Mouse (Mus musculus) spleen, postnatal 14 days (tissue): Measurements from ENCODE around the gene Gm572.
A peak's percentile ranks its signal among the peaks of the same experiment; 100 is the strongest.

Experiments
- DNase-seq, 2 experiments: peaks; one replicate each; pipeline ENCODE4 v3.0.0; 2021 to 2022; ENCODE audit warnings: low spot score in 2 of 2

The Gm572 gene

DNA sequence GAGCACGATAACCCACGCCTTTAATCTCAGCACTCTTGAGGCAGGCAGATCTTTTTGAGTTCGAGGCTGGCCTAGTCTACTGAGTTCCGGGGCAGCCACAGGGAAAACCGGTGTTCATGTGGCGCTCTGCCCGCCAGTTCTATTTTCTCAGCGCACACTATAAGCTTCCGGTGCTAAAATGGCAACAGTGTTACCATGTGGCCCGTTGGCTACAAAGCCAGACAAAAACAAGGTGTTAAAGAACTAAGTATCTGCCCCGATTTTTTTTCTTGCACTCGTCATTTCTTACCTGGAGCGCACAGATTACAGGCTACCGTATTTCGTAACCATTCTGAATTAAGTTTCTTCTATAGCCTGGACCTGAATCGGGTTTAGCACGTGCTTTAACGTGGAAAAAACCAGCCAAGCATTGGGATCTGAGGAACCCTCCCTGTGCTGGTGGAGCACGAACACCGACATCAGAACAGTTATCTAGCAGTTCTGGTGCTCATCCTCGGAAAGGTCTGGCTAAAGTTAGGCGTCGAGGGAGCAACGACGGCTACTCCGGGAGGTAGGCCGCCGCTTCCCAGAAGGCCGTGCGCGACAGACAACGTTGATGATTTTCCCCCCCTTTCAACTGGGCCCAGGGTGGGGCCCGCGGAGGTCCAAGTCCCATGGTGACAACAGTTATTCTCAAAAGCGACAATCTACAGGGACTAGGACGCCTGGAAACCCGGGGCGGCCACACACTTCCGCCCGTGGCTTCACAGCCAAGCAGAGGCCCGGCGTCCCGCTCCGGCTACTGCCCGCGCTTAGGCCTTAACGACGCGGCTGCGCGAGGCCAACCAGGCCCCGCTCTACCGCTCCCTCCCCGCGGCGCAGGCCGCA is 17.1 kb upstream of the Gm572 start:
- DNase-seq: peak in 1 of 2 experiments; percentile 10

DNA sequence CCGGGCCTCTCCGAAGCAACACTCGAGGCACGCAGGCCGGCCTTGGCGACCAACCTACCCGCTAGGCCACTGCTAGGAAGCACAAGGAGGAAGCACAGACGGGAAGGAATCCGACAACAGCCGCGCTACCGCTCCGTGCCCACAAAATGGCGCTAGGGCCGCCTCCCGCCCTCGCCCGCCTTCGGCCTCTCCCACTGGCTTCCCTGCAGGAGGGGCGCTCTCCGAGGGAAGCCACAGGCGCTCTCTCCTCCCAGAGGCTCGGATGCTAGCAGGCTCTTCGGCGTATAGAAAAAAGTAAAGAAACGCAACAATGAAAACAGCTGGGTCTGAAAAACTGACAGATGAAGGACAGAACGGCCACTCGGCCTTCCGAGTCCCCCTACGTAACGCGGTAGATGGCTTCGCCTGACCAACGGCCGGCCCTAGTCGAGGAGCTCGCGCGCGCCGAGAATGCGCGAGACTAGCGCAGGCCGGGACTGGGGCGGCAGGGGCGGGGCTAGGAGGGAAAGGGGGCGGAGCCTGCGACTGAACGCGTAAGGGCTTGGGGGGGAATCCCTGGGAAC is 16.4 kb upstream of the Gm572 start, which contains the start of gene Tardbp:
TSS of gene Tardbp (minus strand) at position 397 of the 563 bp plus-strand sequence.
- DNase-seq: peak; percentile 96 to 97

DNA sequence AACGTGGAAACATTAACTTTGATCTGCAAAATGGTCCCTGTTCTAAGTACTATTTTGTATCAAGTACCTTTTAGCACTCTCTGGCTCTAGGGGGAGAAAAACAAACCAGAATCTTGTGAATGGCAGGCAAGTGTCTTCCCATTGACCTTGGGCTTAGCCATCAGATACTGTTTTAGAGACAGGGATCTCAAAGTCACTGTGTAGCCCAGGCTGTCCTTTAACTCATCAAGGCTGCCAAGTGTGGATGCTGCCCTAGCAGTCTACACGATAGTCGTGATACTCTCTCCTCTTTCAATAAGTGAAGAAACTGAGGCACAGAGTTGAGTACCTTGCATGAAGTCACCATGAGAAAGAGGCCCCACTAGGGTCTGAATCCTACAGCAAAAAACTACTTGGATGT is 15.9 kb upstream of the Gm572 start:
- DNase-seq: no peak

DNA sequence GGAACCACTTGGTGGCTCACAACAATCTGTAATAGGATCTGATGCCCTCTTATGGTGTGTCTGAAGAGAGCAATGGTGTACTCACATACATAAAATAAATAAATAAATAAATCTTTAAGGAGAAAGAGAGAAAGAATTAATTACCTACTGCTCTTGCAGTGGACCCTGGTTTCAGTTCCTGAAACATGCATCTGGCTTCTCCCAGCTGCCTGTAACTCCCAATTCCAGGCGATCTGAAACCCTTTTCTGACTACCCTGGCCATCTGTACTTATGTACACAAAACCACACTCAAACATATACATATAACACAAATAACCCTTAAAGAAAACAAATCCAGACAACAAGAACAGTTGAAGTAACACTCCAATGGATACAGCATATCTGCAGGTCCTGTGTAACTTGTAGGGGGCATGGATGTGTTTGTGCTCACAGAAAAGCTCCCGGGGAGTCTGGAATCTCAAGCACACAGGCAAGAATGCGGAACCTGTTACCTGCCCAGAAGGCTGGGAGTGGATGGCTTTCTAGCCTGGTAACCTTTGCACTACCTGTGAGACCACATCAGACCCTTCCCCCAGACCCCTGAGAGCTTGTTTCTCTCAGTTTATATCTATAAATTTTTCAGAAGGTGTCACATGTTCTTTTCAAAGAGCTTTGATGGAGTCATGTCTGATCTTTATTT is 11.0 kb upstream of the Gm572 start:
- DNase-seq: no peak

DNA sequence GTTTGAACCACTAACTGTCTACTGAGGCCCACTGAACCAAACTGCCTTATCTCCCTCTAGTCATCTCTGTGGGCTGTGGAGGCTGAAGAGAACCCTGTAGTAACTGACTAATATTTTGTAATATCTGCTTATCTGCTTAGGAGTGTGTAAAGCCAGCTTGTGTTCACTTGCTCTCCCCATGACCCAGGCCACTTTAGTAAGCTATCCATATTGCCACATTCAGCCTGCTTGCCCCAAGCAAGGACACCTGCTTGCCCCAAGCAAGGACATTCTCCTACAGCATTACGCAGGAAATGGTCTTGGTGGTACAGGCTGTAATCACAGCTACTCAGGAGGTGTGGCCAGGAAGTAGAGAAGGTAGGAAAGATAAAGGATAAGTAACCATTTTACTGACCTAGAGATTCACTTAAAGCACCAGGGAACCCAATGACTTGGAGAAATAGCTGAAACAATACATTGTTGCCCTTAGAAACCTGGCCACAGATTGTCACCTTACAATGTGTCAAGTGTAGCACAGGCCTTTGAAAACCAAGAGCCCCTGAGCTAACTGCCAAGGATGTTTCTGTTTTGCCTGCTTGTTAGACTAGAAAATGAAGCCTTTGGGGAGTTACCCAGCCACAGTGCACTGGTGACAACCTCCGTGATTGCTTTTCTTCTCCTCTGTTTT is 9.6 kb upstream of the Gm572 start:
- DNase-seq: no peak

DNA sequence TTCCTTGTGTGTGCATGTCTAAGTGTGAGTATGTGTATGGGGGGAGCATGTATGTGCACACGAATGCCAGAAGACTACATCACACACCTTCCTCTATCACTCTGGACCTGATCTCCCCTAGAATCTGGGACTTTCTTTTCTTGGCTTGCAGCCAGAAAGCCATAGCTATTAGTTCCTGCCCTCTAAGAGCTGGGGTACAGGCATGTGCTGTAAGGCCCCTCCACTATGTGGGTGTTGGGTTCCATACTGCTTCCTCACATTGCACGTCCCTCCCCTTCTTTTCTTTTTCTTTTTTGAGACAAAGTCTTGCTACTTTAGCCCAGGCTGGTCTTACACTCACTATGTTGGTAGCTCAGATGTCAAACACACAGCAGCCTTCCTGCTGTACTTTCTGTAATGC is 7.8 kb upstream of the Gm572 start:
- no peak for DNase-seq

DNA sequence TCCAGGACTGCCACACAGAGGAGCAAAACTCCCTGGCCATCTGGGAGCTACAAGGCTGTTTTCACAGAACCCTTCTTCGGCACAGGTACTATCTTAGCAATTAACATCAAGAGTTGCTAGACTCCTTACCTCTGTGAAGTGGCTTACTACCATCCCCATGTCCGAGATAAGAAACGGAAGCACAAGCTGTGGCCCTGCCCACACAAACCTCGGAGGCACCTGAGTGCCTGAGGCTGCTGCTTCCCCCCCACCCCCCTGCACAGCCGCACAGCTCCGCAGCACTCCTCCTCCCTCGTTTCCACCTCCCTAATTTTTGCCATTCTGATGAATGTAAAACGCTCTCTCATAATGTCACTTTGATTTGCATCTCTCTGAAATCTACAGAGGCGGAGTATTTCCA is 4.8 kb upstream of the Gm572 start:
- no peak for DNase-seq

DNA sequence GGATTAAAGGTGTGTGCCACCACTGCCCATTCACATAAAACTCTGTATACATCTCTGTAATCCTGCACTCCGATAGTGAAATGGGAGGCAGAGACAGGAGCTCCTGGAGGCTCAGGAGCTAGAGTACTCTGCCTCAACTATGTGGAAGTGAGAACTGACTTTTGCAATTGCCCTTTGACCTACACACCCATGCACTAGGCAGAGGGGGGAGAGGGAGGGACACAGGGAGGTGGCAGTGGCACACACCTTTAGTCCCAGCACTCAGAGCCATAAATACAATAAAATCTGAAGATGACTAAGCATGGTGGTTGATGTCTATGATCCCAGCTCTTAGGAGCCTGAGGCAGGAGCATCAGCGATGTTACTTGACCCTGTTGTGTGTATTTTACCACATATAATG is 3.7 kb upstream of the Gm572 start:
- DNase-seq: no peak

DNA sequence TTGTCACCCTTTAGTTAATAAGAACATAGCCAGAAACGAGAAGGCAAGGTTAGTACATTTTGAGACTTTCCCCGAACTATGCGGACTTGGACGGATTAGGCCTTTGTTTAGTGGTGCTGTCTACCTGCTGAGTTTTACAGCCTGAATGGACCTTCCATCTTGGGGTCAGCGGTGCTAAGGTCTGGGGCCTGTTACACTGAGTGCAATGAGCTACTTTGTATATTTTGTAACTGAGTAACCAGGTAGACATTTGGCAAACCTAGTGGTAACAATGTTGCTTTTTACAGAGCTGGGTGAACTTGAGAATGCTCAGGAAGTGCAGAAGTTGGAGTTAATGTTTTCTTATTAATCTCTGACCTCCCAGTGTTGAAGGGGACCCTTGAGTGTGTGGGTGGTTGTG is 2.0 kb upstream of the Gm572 start:
- DNase-seq: no peak

DNA sequence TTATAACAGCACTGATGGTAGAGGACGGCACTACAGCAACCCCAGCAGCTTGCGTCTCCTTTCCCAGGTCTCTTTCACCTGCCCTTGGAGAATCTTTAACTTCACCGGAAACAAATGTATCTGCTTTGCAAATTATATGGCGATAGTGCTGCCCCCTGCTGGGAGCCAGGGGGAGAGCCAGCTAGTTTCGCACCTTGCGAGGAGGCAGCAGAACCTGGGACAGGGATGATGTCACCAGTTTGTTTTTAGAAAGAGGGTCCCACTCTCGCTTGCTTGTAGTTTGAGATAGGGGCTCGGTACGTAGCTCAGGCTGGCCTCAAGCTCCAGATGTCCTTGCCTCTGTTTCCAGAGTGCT is 1.0 kb downstream of the Gm572 start:
- peak; percentile 46 to 63 for DNase-seq

DNA sequence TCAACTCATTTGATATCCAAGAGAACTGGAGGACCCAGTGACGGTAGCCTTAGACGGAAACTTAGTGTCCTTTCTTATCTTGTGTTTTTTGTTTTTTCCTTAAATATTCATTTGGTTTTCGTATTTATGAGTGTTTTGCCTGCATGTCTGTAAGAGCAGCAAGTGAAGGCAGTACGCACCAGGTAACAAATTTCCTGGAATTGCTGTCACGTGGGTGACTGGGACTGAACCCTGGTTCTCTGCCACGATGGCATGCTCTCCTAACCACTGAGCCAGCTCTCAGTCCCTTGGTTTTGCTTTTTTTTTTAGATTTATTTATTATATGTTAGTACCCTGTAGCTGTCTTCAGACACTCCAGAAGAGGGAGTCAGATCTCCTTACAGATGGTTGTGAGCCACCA is 1.8 kb downstream of the Gm572 start:
- no peak for DNase-seq

DNA sequence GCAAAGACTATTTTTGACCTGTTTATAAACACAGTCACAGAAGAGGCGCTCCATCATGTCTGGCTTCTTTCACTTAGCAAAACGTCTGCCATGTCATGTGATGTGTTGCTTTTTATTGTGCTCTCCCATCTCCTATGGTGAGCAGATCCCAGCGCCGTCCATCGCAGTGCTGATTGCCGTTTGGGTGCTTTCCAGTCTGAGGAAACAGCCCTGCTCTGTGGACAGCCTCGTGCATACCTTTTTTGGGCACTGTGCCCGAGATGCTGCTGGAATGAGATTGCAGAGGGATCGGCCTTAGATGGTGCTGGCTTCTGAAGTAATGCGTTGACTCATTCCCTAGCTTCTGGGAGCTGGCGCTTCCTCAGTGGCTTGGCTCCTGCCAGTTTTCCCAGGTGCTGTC is 3.5 kb downstream of the Gm572 start:
- DNase-seq: no peak

DNA sequence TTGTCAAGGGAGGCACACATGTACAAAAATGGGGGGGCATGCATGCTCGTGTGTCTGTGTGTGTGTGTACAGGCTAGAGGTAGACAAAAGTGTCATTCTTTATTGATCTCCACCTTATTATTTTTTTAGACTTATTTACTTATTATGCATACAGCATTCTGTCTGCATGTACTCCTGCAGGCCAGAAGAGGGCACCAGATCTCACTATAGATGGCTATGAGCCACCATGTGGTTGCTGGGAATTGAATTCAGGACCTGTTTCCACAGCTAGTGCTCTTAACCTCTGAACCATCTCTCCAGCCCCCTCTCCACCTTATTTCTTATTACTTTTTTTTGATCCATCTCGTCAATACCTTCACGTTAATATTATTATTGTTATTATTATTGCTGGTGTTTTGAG is 6.2 kb downstream of the Gm572 start:
- no peak for DNase-seq

DNA sequence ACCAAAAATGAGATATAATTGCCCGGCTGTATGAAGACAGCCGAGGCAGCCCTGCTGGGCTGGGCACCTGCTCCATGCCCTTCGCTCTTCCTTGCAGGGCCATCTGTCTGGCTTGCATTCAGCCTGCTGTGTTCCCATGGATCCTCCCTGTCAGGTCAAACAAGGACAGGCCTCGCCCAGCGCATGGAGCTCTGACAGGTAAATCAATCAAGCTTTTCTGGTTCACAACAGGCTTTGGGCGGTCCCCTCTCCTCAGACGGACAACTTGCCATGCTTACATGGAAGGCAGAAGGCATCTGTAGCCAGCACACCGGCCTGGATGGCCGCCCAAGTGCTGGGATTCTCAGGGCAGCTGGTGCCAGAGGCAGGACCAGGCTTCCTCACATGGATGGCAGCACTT is 7.9 kb downstream of the Gm572 start:
- no peak for DNase-seq

DNA sequence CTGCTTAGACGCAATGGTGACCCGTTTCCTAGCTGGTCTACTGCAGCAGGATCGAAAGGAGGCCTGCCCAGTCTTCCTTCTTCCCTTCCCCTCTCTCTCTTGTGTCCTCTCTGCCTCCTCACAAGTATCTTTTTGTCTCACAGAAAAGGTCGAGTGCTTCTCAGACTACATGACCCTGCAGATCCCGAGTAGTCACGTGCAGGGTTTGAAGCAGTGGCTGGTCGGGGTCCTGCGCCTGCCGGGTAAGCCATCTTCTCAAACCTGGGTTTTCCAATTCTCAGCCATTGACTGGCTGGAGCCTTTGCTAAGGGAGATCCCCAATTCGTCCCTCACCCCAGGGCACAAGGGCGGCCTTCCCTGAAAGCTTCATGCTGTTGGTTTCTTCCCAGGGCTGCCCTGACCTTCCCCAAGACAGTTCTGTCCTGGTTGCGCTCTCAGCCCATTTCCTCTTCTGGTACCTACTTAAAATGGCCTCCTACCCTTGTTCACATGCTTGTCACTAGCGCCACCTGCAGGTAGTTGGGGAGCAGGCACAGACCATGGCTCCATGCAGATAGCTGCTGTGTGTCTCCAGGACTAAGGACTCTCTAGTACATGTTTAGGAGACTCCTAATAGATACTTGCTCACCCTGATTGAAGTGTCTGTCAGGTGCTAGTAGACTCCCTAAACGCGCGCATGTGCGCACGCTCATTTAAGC is 11.7 kb downstream of the Gm572 start:
- peak in 1 of 2 experiments; percentile 26 for DNase-seq

DNA sequence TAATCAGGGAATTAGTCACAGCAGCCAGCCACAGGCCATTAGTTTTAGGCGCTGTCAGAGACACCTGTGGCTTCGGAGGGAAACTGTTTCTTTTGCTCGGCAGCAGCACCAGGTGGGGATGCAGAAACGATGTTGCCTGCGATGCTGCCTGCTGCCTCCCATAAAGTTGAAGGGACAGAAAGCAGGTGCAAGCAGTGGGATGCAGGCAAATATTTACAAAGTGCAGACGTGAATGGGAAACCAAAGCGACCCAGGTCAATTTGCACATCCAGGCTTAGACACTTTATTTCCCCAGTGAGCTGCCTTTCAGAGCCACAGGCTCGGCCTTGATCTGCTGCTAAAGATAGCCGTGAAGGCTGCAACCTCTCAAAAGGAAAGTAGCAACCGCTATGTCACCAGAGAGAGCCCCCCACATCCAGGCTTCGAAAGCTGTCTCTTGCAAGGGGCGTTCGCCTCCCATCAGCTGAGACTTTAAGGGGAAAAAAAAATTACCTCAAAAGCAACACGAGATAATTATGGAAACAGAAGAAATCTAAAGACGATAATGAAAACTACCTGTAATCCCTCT is 13.7 kb downstream of the Gm572 start:
- no peak for DNase-seq

DNA sequence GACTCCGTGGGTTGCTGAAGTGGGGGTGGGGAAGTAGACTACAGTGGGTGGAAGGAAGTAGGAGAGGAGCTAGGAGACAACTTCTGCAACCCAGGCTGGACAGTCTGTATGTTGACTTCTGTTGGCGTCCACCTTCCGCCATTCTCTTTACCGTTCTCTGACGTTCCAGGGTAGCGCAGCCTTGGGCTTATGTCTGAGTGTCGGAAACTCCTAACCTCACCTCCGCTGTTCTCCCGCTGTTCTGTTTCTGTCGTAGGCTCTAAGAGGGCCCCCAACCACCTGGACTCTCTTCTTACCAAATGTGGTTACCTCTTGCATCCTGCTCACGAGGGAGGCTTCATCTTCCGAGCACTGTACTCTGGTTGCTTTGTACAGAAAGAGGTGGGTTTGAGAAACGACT is 14.7 kb downstream of the Gm572 start:
- no peak for DNase-seq

DNA sequence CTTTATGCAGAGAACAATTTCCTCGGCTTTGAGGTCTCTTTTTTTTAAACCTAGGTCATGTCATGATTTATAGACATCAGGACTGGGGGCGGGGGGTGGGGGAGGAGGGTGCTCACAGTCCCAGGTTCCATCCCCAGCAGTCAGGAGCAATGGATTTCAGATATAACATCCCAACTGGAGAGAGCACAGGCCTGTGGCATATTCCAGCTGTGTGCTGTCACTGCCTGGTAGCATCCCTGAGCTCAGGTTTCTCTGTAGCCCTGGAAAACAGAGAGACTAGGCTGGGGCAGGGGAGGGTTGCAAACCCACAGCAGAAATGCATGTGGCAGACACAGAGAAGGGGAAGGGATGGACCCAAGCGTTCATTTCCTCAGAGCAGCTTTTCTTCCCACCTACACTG is 17.1 kb downstream of the Gm572 start:
- DNase-seq: no peak

DNA sequence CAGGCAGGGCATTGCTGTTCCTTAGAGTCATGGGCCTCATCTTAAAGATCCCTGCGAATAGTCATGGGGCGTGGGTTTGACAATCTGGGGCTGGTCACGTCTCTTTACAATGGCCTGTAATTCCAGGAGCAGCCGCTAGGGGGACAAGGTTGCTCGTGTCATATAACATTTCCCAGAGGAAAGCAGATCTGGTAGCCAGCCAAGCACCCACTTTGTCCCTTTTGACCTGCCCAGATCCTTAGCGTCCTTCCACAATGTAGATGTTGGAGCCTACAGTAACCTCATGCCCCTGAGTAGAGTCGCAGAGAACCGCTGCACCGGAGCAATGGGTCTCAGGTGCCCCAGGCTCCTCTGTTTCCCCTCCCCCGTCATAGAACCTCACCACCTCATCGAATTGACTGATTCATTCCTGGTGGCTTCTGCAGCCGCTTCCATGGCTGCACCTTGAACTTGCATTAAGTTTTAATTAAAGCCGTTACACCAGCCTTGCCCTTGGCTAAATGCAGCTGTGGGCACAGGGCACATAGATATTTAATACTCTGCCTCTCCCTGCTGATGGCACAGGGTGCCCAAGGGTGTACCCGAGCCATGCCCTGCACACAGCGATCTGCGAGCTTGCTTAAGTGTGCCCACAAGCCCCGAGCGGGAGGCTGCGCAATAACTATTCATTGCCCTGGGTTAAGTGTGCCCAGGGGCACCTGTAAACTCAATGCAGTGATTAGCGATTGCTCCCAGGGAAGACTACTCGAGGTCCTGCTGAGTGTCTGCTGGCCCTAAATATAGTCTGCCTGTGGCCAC is 19.2 kb downstream of the Gm572 start:
- peak; percentile 44 to 56 for DNase-seq

DNA sequence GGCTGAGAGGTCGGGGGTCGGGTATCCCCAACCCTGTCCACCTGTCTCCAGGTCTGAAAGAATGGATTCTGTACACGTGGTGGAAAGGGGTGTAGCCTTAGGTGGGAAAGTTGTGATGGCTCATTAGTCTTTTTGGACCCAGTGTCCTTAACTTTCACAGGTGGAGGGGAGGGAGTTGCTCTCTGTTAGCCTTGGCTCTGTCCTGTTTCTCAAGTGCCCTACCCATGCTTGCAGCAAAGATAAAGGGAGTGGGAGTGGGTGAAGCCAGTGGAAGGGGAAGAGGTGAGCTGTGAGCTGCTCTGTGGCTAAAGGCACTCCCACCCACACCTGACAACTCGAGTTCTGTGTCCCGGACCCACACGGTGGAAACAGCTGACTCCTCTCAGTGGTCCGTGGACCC is 20.2 kb downstream of the Gm572 start:
- DNase-seq: no peak

DNA sequence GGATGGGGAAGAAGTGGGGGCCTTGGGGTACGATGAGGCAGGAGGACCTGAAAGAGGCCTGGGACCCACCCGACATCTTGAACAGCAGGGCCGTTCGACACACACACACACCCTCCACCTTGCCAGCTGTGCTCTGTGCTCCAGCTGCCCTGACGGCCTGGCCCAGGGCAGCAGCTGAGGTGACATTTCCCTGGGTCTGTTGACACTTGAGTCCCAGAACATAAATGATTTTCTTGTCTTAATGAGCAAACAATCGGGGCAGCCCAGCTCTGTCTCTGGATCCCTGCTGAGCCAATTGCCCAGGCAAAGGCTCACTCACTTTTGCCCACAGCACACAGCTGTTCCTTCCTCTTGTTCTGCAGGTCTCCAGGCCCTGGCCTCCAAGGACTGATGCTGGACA is 20.9 kb downstream of the Gm572 start:
- DNase-seq: no peak
